Mouse (Mus musculus) hindbrain, embryonic 12.5 days (tissue): ENCODE data around the gene Arid1a. TPM values are rescaled to one million over a fixed set of nuclear protein-coding genes. Genes with fewer than 3 reads are reported as not detected.

Experiments
- ATAC-seq: fragments of 200-750 bp; cut with Nextera tagmentation; 2 replicates; pipeline ENCODE4 v1.8.0; 2017; ENCODE audit warnings: moderate TSS enrichment; ENCODE audit not compliant: low FRiP score
- H3K27ac ChIP-seq: fragments of 300-500 bp; sonication (generic); 2 replicates; pipeline ENCODE4 v1.5.1; 2016; ENCODE audit warnings: mild to moderate bottlenecking
- H3K27me3 ChIP-seq: fragments of 300-500 bp; sonication (generic); 2 replicates; pipeline ENCODE4 v1.6.1; 2016; ENCODE audit warnings: mild to moderate bottlenecking
- H3K36me3 ChIP-seq: fragments of 300-500 bp; sonication (generic); 2 replicates; pipeline ENCODE4 v1.6.1; 2016; ENCODE audit warnings: mild to moderate bottlenecking
- H3K4me1 ChIP-seq: fragments of 300-500 bp; sonication (generic); 2 replicates; pipeline ENCODE4 v1.6.1; 2016
- H3K4me2 ChIP-seq: fragments of 300-500 bp; sonication (generic); replicated peaks from 2 replicates; pipeline ENCODE4 v1.6.1; 2016; ENCODE audit warnings: mild to moderate bottlenecking
- H3K4me3 ChIP-seq: fragments of 300-500 bp; sonication (generic); 2 replicates; pipeline ENCODE4 v1.5.1; 2016; ENCODE audit warnings: mild to moderate bottlenecking
- H3K9ac ChIP-seq: fragments of 300-500 bp; sonication (generic); 2 replicates; pipeline ENCODE4 v1.6.1; 2016; ENCODE audit warnings: mild to moderate bottlenecking, moderate library complexity
- H3K9me3 ChIP-seq: fragments of 300-500 bp; sonication (generic); replicated peaks from 2 replicates; pipeline ENCODE4 v1.6.1; 2016; ENCODE audit warnings: mild to moderate bottlenecking
- WGBS: fragments of 180-500 bp; shearing (Covaris S2); methylation state at CpG from one replicate; pipeline ENCODE4 v1.1.7; 2016; 5-methylcytosine and 5-hydroxymethylcytosine counted together
- polyA plus RNA-seq: library from polyadenylated mRNA; unstranded; fragments of >200 nt; fragmentation: Nextera tagmentation; extraction: Ambion mirVana; gene quantifications from 2 replicates; pipeline ENCODE4 v1.2.1, GENCODE M21; 2016

The Arid1a gene
- polyA plus RNA-seq, 1 experiment from 2014 or later: 44.3 TPM

GRCm38 (mm10) chr4:133688417-133689067 is 68.0 kb downstream of the Arid1a start:
- no peak for ATAC-seq
- no peak overlapping the region for H3K4me3 ChIP-seq

GRCm38 (mm10) chr4:133687126-133687525 is 69.4 kb downstream of the Arid1a start:
- H3K27ac ChIP-seq: no peak overlapping the region
- H3K9me3 ChIP-seq: no peaks in the 10 kb centered on the region
- no peaks in the 10 kb centered on the region for H3K27me3 ChIP-seq
- H3K4me2 ChIP-seq: no peak overlapping the region
- no peak overlapping the region for H3K4me3 ChIP-seq
- peaks cover 8% of the 10 kb centered on the region for H3K4me1 ChIP-seq
- ATAC-seq: no peak
- 83% methylated on average over 5 of the region's 5 CpGs for WGBS
- H3K36me3 ChIP-seq: peaks cover 98% of the 10 kb centered on the region
- no peak overlapping the region for H3K9ac ChIP-seq

More at GRCm38 (mm10) chr4:133688417-133689067, 68.0 kb downstream of the Arid1a start:
- WGBS: 87% methylated on average over 7 of the region's 7 CpGs
- Histone ChIP-seq H3K4me2 (no peak overlapping the region), H3K27me3 (no peaks in the 10 kb centered on the region), H3K9ac (no peak overlapping the region), H3K9me3 (no peaks in the 10 kb centered on the region), H3K36me3 (peaks cover 99% of the 10 kb centered on the region), H3K4me1 (peaks cover 8% of the 10 kb centered on the region), H3K27ac (no peak overlapping the region)

- Histone ChIP-seq H3K27me3 (no peaks in the 10 kb centered on the region), H3K36me3 (peaks cover 98% of the 10 kb centered on the region), H3K4me1 (peaks cover 8% of the 10 kb centered on the region), H3K27ac (no peak overlapping the region), H3K9ac (no peak overlapping the region), H3K4me2 (no peak overlapping the region), H3K4me3 (no peak overlapping the region), H3K9me3 (no peaks in the 10 kb centered on the region)
- WGBS: 86% methylated on average over 11 of the region's 11 CpGs
- ATAC-seq: no peak
Measured at GRCm38 (mm10) chr4:133686512-133686911, 70.1 kb downstream of the Arid1a start.

- no peak for ATAC-seq
- peaks cover 19% of the 10 kb centered on the region for H3K4me1 ChIP-seq
- H3K4me3 ChIP-seq: no peak overlapping the region
- H3K36me3 ChIP-seq: peaks cover 66% of the 10 kb centered on the region
- no peak overlapping the region for H3K27ac ChIP-seq
- no peak overlapping the region for H3K9ac ChIP-seq
- H3K27me3 ChIP-seq: no peaks in the 10 kb centered on the region
- H3K9me3 ChIP-seq: no peaks in the 10 kb centered on the region
- 86% methylated on average over 14 of the region's 14 CpGs for WGBS
- H3K4me2 ChIP-seq: no peak overlapping the region
Measured at GRCm38 (mm10) chr4:133680206-133680786, 76.3 kb downstream of the Arid1a start.

GRCm38 (mm10) chr4:133679629-133680028 is 76.9 kb downstream of the Arid1a start:
- ATAC-seq: no peak
- 93% methylated on average over 7 of the region's 7 CpGs for WGBS
- H3K36me3 ChIP-seq: peaks cover 59% of the 10 kb centered on the region
- peaks cover 20% of the 10 kb centered on the region for H3K4me1 ChIP-seq
- H3K9me3 ChIP-seq: no peaks in the 10 kb centered on the region
- no peaks in the 10 kb centered on the region for H3K27me3 ChIP-seq
- no peak overlapping the region for H3K4me3 ChIP-seq
- H3K27ac ChIP-seq: no peak overlapping the region
- no peak overlapping the region for H3K9ac ChIP-seq
- no peak overlapping the region for H3K4me2 ChIP-seq

GRCm38 (mm10) chr4:133677266-133677665 is 79.3 kb downstream of the Arid1a start:
- H3K36me3 ChIP-seq: peaks cover 37% of the 10 kb centered on the region
- no peak overlapping the region for H3K4me3 ChIP-seq
- H3K4me2 ChIP-seq: no peak overlapping the region
- no peaks in the 10 kb centered on the region for H3K9me3 ChIP-seq
- no peaks in the 10 kb centered on the region for H3K27me3 ChIP-seq
- ATAC-seq: no peak
- H3K9ac ChIP-seq: no peak overlapping the region
- WGBS: 74% methylated on average over 7 of the region's 7 CpGs
- H3K4me1 ChIP-seq: peaks cover 32% of the 10 kb centered on the region
- H3K27ac ChIP-seq: no peak overlapping the region

GRCm38 (mm10) chr4:133676189-133676588 is 80.4 kb downstream of the Arid1a start:
- Histone ChIP-seq H3K9ac (no peak overlapping the region), H3K27me3 (no peaks in the 10 kb centered on the region), H3K4me2 (peak overlapping the region; percentile 13; the same call in 1 of the 2 replicates), H3K4me3 (no peak overlapping the region), H3K27ac (peak overlapping the region; percentile 78), H3K4me1 (peaks cover 37% of the 10 kb centered on the region), H3K9me3 (no peaks in the 10 kb centered on the region), H3K36me3 (peaks cover 26% of the 10 kb centered on the region)
- ATAC-seq: no peak
- 26% methylated on average over 3 of the region's 3 CpGs for WGBS

GRCm38 (mm10) chr4:133675594-133676016 is 81.0 kb downstream of the Arid1a start:
- Histone ChIP-seq H3K9ac (no peak overlapping the region), H3K36me3 (peaks cover 20% of the 10 kb centered on the region), H3K4me2 (0 out of 2 replicates have a peak overlapping the region, but pooled peaks have one; percentile 13), H3K27me3 (no peaks in the 10 kb centered on the region), H3K27ac (peak overlapping the region; percentile 78), H3K9me3 (no peaks in the 10 kb centered on the region), H3K4me1 (peaks cover 42% of the 10 kb centered on the region), H3K4me3 (no peak overlapping the region)
- 3% methylated on average over 5 of the region's 5 CpGs for WGBS
- peak; percentile 53 for ATAC-seq

GRCm38 (mm10) chr4:133674331-133674695 is 82.3 kb downstream of the Arid1a start:
- 72% methylated on average over 8 of the region's 8 CpGs for WGBS
- Histone ChIP-seq H3K4me2 (peak overlapping the region; percentile 22; the same call in 1 of the 2 replicates), H3K27me3 (no peaks in the 10 kb centered on the region), H3K27ac (0 out of 2 replicates have a peak overlapping the region, but pooled peaks have one; percentile 23), H3K4me3 (no peak overlapping the region), H3K36me3 (peaks cover 8% of the 10 kb centered on the region), H3K4me1 (peaks cover 51% of the 10 kb centered on the region), H3K9me3 (no peaks in the 10 kb centered on the region), H3K9ac (no peak overlapping the region)
- no peak for ATAC-seq

- peaks cover 7% of the 10 kb centered on the region; the same call in 1 of the 2 replicates for H3K36me3 ChIP-seq
Measured at GRCm38 (mm10) chr4:133673666-133674330, 82.8 kb downstream of the Arid1a start.

GRCm38 (mm10) chr4:133672845-133673647 is 83.5 kb downstream of the Arid1a start:
- H3K4me1 ChIP-seq: peaks cover 51% of the 10 kb centered on the region
- peak; percentile 3; the same call in 1 of the 2 replicates for ATAC-seq
- peaks cover 5% of the 10 kb centered on the region; the same call in 1 of the 2 replicates for H3K36me3 ChIP-seq
- peak overlapping the region; percentile 67 for H3K4me3 ChIP-seq
- peak overlapping the region; percentile 73 for H3K4me2 ChIP-seq
- no peaks in the 10 kb centered on the region for H3K27me3 ChIP-seq
- H3K9me3 ChIP-seq: no peaks in the 10 kb centered on the region
- H3K9ac ChIP-seq: peak overlapping the region; percentile 82
- 5% methylated on average over 24 of the region's 24 CpGs for WGBS
- H3K27ac ChIP-seq: peak overlapping the region; percentile 98

More at GRCm38 (mm10) chr4:133673666-133674330, 82.8 kb downstream of the Arid1a start:
- Histone ChIP-seq H3K9ac (no peak overlapping the region), H3K4me1 (peaks cover 51% of the 10 kb centered on the region), H3K4me3 (no peak overlapping the region), H3K4me2 (peak overlapping the region; percentile 22; the same call in 1 of the 2 replicates), H3K27me3 (no peaks in the 10 kb centered on the region), H3K9me3 (no peaks in the 10 kb centered on the region), H3K27ac (peak overlapping the region; percentile 44; the same call in 1 of the 2 replicates)
- ATAC-seq: no peak
- WGBS: 45% methylated on average over 10 of the region's 10 CpGs
